Mouse (Mus musculus): ENCODE measurements around the gene Gm11559. TPM values are rescaled to one million over a fixed set of nuclear protein-coding genes. Genes with fewer than 3 reads are reported as not detected.

The Gm11559 gene
- not detected for polyA plus RNA-seq (2014; fragmentation: Illumina TruSeq; extraction: RNeasy Lipid Tissue Mini Kit (QIAGEN cat#74804); ENCODE audit: low replicate concordance)

DNA sequence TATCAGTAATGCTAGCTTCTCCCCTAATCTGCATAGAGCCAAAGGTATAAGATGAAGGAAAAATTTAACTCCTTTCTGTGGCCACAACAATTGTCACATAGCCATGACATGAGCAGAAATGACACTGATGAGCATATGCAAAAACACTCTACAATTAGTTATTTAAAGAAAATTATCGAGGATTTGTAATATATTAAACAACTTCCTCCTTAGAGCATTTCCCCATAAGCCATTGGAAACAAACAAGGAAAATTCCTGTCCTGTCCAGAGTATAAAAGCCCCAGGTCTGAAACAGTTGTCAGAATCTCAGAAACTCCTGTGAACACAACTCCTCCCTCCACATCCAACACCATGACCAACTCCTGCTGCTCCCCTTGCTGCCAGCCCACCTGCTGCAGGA is at the start of gene Gm11559:
TSS of gene Gm11559 (plus strand) at position 301 of the 400 bp plus-strand sequence.

DNA sequence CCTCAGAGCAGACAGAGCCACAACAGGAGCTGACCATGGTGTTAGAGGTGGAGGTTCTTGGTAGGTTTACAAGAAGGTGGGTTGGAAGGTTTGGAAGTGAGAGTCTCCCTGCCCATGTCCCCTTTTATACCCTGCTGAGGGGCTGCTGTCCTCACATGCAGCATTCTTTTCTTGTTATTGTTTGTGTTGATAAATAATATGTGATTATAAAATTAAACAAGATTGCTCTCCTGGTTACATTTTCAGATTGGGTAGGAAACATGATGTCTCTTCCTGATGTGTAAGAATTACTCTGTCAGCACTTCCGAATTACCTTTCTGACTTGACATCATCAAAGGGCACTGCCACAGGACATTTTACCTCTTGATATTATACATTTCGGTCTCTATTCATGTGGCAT is 48.7 kb upstream of the Gm11559 start, which contains the start of gene Gm11564:
TSS of gene Gm11564 (minus strand) at position 101 of the 400 bp plus-strand sequence.

DNA sequence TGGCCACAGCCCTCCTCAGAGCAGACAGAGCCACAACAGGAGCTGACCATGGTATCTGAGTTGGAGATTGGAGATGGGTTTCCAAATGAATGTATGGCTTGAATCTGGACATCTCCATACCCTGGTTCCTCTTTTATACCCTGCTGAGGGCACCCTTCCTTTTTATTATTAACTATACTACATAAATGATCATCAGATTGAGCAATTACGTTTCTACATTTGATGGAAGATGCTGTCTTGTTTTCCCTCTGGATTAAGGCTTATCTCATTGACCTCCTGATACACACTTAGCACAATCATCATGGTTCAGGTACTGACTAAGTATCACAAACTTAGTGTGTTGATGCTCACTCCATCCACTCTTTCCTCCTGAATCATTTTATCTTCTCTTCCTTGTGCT is 26.3 kb upstream of the Gm11559 start, which contains the start of gene 2300003K06Rik:
TSS of gene 2300003K06Rik (minus strand) at position 101 of the 400 bp plus-strand sequence.

DNA sequence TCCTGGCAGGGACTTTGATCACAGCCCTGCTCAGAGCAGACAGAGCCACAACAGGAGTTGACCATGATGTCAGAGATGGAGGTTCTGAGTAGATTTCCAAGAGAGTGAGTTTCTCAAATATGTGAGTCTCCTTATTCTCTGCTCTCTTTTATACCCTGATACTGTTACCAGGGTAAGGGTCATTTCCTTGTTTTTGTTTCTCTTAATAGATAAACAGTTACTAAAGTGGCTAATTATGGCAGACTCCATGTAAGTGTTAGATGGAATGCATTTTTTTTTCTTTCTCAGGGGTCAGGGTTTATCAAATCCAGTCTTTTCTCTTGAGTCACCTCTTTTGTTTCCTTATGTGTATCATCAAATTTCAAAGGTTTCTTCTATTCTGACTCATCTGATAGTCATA is 12.8 kb upstream of the Gm11559 start, which contains the start of gene Krtap4-16:
TSS of gene Krtap4-16 (minus strand) at position 101 of the 400 bp plus-strand sequence.

DNA sequence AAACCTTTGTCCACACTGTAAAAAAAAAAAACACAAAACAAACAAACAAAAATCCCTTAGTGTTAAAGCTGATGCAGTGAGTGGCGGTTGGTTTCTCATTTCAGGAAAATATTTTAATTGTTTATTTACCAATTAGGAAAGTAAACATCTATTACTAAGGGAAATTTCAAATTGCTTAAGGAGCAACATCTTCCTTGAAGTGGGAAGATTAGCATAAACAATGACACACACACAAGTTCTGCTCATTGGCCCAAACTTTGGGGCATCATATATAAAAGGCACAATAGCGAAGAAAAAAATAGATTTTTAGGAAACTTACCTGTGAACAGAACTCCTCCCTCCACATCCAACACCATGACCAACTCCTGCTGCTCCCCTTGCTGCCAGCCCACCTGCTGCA is 6.7 kb upstream of the Gm11559 start, which contains the start of gene Gm11568:
TSS of gene Gm11568 (plus strand) at position 301 of the 400 bp plus-strand sequence.

DNA sequence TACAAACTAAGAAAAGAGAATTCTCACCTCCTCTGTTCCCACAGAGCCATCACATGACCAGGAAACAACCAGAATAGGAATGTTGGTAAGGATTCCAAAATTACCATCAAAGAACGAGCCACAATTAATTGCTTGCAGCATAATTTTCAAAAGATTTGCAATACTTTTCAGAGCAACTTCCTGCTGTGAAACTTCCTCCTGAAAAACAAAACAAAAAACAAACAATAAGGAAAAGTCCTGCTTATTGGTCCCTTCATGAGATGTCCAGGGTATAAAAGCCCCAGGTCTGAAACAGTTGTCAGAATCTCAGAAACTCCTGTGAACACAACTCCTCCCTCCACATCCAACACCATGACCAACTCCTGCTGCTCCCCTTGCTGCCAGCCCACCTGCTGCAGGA is 8.8 kb downstream of the Gm11559 start, which contains the start of gene Krtap9-1:
TSS of gene Krtap9-1 (plus strand) at position 301 of the 400 bp plus-strand sequence.

DNA sequence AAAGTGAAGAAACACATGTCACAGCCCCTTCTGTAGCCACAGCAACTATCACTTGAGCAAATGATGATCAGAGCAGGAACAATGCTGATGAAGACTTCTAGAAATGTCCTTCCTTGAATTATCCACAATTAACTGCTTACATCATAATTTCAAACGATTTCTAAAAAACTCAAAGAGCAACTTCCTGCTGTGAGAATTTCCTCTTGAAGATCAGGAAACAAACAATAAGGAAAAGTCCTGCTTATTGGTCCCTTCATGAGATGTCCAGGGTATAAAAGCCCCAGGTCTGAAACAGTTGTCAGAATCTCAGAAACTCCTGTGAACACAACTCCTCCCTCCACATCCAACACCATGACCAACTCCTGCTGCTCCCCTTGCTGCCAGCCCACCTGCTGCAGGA is 14.6 kb downstream of the Gm11559 start, which contains the start of gene Gm11567:
TSS of gene Gm11567 (plus strand) at position 301 of the 400 bp plus-strand sequence.

DNA sequence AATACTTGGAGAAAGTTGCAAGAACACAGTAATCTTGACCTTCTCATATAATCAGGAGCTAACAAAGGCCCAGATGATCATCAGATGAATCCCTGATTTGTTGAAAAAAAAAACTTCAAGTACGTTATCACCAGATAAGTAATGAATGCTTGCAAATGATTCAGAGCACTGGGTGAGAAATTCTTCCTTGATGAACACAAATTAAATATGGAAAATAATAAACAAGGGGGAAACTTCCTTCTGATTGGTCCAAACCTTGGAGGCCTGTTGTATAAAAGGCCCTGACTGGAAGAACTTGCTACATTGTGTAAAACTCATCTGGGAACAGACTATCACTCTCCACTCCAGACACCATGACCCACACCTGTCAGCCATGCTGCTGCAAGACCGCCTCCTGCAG is 43.3 kb downstream of the Gm11559 start, which contains the start of gene Krtap31-1:
TSS of gene Krtap31-1 (plus strand) at position 301 of the 400 bp plus-strand sequence.

DNA sequence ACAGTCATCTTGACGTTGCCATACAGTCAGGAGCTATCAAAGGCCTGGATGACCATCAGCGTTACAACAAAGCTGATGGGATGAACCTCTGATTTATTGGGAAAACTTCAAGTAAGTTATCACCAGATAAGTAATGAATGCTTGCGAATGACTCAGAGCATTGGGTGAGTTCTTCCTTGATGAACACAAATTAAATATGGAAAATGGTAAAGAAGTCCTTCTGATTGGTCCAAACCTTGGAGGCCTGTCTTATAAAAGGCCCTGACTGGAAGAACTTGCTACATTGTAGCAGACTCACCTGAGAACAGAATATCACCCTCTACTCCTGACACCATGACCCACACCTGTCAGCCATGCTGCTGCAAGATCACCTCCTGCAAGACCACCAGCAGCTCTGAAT is 50.2 kb downstream of the Gm11559 start, which contains the start of gene Gm11565:
TSS of gene Gm11565 (plus strand) at position 301 of the 400 bp plus-strand sequence.

Other genes starting within 250 kb of the Gm11559 start
- not detected for gene Krtap2-4, start 249.6 kb upstream of the Gm11559 start, polyA plus RNA-seq (2014; fragmentation: Illumina TruSeq; extraction: RNeasy Lipid Tissue Mini Kit (QIAGEN cat#74804); ENCODE audit: low replicate concordance)
- not detected for gene Gm11562, start 244.0 kb upstream of the Gm11559 start, polyA plus RNA-seq (2014; fragmentation: Illumina TruSeq; extraction: RNeasy Lipid Tissue Mini Kit (QIAGEN cat#74804); ENCODE audit: low replicate concordance)
- not detected for gene Krtap4-1, start 236.2 kb upstream of the Gm11559 start, polyA plus RNA-seq (2014; fragmentation: Illumina TruSeq; extraction: RNeasy Lipid Tissue Mini Kit (QIAGEN cat#74804); ENCODE audit: low replicate concordance)
- not detected for gene Krtap4-2, start 229.4 kb upstream of the Gm11559 start, polyA plus RNA-seq (2014; fragmentation: Illumina TruSeq; extraction: RNeasy Lipid Tissue Mini Kit (QIAGEN cat#74804); ENCODE audit: low replicate concordance)
- not detected for gene Krtap4-7, start 220.4 kb upstream of the Gm11559 start, polyA plus RNA-seq (2014; fragmentation: Illumina TruSeq; extraction: RNeasy Lipid Tissue Mini Kit (QIAGEN cat#74804); ENCODE audit: low replicate concordance)
- gene Gm11555, start 214.2 kb upstream of the Gm11559 start, polyA plus RNA-seq (2014; fragmentation: Illumina TruSeq; extraction: RNeasy Lipid Tissue Mini Kit (QIAGEN cat#74804); ENCODE audit: low replicate concordance) = not detected
- not detected for gene Gm11563, start 205.5 kb upstream of the Gm11559 start, polyA plus RNA-seq (2014; fragmentation: Illumina TruSeq; extraction: RNeasy Lipid Tissue Mini Kit (QIAGEN cat#74804); ENCODE audit: low replicate concordance)
- gene Krtap4-6, start 198.5 kb upstream of the Gm11559 start, polyA plus RNA-seq (2014; fragmentation: Illumina TruSeq; extraction: RNeasy Lipid Tissue Mini Kit (QIAGEN cat#74804); ENCODE audit: low replicate concordance) = not detected
- gene Gm14190, start 173.7 kb upstream of the Gm11559 start, polyA plus RNA-seq (2014; fragmentation: Illumina TruSeq; extraction: RNeasy Lipid Tissue Mini Kit (QIAGEN cat#74804); ENCODE audit: low replicate concordance) = not detected
- not detected for gene Gm14180, start 130.2 kb upstream of the Gm11559 start, polyA plus RNA-seq (2014; fragmentation: Illumina TruSeq; extraction: RNeasy Lipid Tissue Mini Kit (QIAGEN cat#74804); ENCODE audit: low replicate concordance)
- not detected for gene Gm11595, start 91.6 kb upstream of the Gm11559 start, polyA plus RNA-seq (2014; fragmentation: Illumina TruSeq; extraction: RNeasy Lipid Tissue Mini Kit (QIAGEN cat#74804); ENCODE audit: low replicate concordance)
- not detected for gene Krtap4-8, start 83.8 kb upstream of the Gm11559 start, polyA plus RNA-seq (2014; fragmentation: Illumina TruSeq; extraction: RNeasy Lipid Tissue Mini Kit (QIAGEN cat#74804); ENCODE audit: low replicate concordance)
- gene Krtap4-9, start 79.3 kb upstream of the Gm11559 start, polyA plus RNA-seq (2014; fragmentation: Illumina TruSeq; extraction: RNeasy Lipid Tissue Mini Kit (QIAGEN cat#74804); ENCODE audit: low replicate concordance) = not detected
- not detected for gene Gm11596, start 71.0 kb upstream of the Gm11559 start, polyA plus RNA-seq (2014; fragmentation: Illumina TruSeq; extraction: RNeasy Lipid Tissue Mini Kit (QIAGEN cat#74804); ENCODE audit: low replicate concordance)
- not detected for gene Gm11569, start 65.5 kb upstream of the Gm11559 start, polyA plus RNA-seq (2014; fragmentation: Illumina TruSeq; extraction: RNeasy Lipid Tissue Mini Kit (QIAGEN cat#74804); ENCODE audit: low replicate concordance)
- not detected for gene Gm11554, start 60.0 kb upstream of the Gm11559 start, polyA plus RNA-seq (2014; fragmentation: Illumina TruSeq; extraction: RNeasy Lipid Tissue Mini Kit (QIAGEN cat#74804); ENCODE audit: low replicate concordance)
- not detected for gene Krtap4-13, start 54.6 kb upstream of the Gm11559 start, polyA plus RNA-seq (2014; fragmentation: Illumina TruSeq; extraction: RNeasy Lipid Tissue Mini Kit (QIAGEN cat#74804); ENCODE audit: low replicate concordance)
- gene Gm11564, start 48.8 kb upstream of the Gm11559 start, polyA plus RNA-seq (2014; fragmentation: Illumina TruSeq; extraction: RNeasy Lipid Tissue Mini Kit (QIAGEN cat#74804); ENCODE audit: low replicate concordance) = not detected
- gene 2300003K06Rik, start 26.4 kb upstream of the Gm11559 start, polyA plus RNA-seq (2014; fragmentation: Illumina TruSeq; extraction: RNeasy Lipid Tissue Mini Kit (QIAGEN cat#74804); ENCODE audit: low replicate concordance) = not detected
- not detected for gene Krtap4-16, start 12.9 kb upstream of the Gm11559 start, polyA plus RNA-seq (2014; fragmentation: Illumina TruSeq; extraction: RNeasy Lipid Tissue Mini Kit (QIAGEN cat#74804); ENCODE audit: low replicate concordance)
- gene Gm11568, start 6.6 kb upstream of the Gm11559 start, polyA plus RNA-seq (2014; fragmentation: Illumina TruSeq; extraction: RNeasy Lipid Tissue Mini Kit (QIAGEN cat#74804); ENCODE audit: low replicate concordance) = not detected
- not detected for gene Krtap9-1, start 8.9 kb downstream of the Gm11559 start, polyA plus RNA-seq (2014; fragmentation: Illumina TruSeq; extraction: RNeasy Lipid Tissue Mini Kit (QIAGEN cat#74804); ENCODE audit: low replicate concordance)
- not detected for gene Gm11567, start 14.7 kb downstream of the Gm11559 start, polyA plus RNA-seq (2014; fragmentation: Illumina TruSeq; extraction: RNeasy Lipid Tissue Mini Kit (QIAGEN cat#74804); ENCODE audit: low replicate concordance)
- not detected for gene Krtap31-1, start 43.4 kb downstream of the Gm11559 start, polyA plus RNA-seq (2014; fragmentation: Illumina TruSeq; extraction: RNeasy Lipid Tissue Mini Kit (QIAGEN cat#74804); ENCODE audit: low replicate concordance)
- not detected for gene Gm11565, start 50.3 kb downstream of the Gm11559 start, polyA plus RNA-seq (2014; fragmentation: Illumina TruSeq; extraction: RNeasy Lipid Tissue Mini Kit (QIAGEN cat#74804); ENCODE audit: low replicate concordance)
- gene Krtap31-2, start 71.8 kb downstream of the Gm11559 start, polyA plus RNA-seq (2014; fragmentation: Illumina TruSeq; extraction: RNeasy Lipid Tissue Mini Kit (QIAGEN cat#74804); ENCODE audit: low replicate concordance) = not detected
- not detected for gene Krtap9-5, start 84.0 kb downstream of the Gm11559 start, polyA plus RNA-seq (2014; fragmentation: Illumina TruSeq; extraction: RNeasy Lipid Tissue Mini Kit (QIAGEN cat#74804); ENCODE audit: low replicate concordance)
- gene Krtap29-1, start 114.6 kb downstream of the Gm11559 start, polyA plus RNA-seq (2014; fragmentation: Illumina TruSeq; extraction: RNeasy Lipid Tissue Mini Kit (QIAGEN cat#74804); ENCODE audit: low replicate concordance) = not detected
- gene Krtap16-1, start 122.1 kb downstream of the Gm11559 start, polyA plus RNA-seq (2014; fragmentation: Illumina TruSeq; extraction: RNeasy Lipid Tissue Mini Kit (QIAGEN cat#74804); ENCODE audit: low replicate concordance) = not detected
- not detected for gene Krtap17-1, start 129.5 kb downstream of the Gm11559 start, polyA plus RNA-seq (2014; fragmentation: Illumina TruSeq; extraction: RNeasy Lipid Tissue Mini Kit (QIAGEN cat#74804); ENCODE audit: low replicate concordance)
- not detected for gene Krt33a, start 151.7 kb downstream of the Gm11559 start, polyA plus RNA-seq (2014; fragmentation: Illumina TruSeq; extraction: RNeasy Lipid Tissue Mini Kit (QIAGEN cat#74804); ENCODE audit: low replicate concordance)
- not detected for gene Krt33b, start 165.4 kb downstream of the Gm11559 start, polyA plus RNA-seq (2014; fragmentation: Illumina TruSeq; extraction: RNeasy Lipid Tissue Mini Kit (QIAGEN cat#74804); ENCODE audit: low replicate concordance)
- gene Krt34, start 177.1 kb downstream of the Gm11559 start, polyA plus RNA-seq (2014; fragmentation: Illumina TruSeq; extraction: RNeasy Lipid Tissue Mini Kit (QIAGEN cat#74804); ENCODE audit: low replicate concordance) = not detected
- gene Krt31, start 186.1 kb downstream of the Gm11559 start, polyA plus RNA-seq (2014; fragmentation: Illumina TruSeq; extraction: RNeasy Lipid Tissue Mini Kit (QIAGEN cat#74804); ENCODE audit: low replicate concordance) = not detected
- not detected for gene Krt32, start 223.8 kb downstream of the Gm11559 start, polyA plus RNA-seq (2014; fragmentation: Illumina TruSeq; extraction: RNeasy Lipid Tissue Mini Kit (QIAGEN cat#74804); ENCODE audit: low replicate concordance)
- not detected for gene Krt35, start 231.8 kb downstream of the Gm11559 start, polyA plus RNA-seq (2014; fragmentation: Illumina TruSeq; extraction: RNeasy Lipid Tissue Mini Kit (QIAGEN cat#74804); ENCODE audit: low replicate concordance)
- gene Krt36, start 241.2 kb downstream of the Gm11559 start, polyA plus RNA-seq (2014; fragmentation: Illumina TruSeq; extraction: RNeasy Lipid Tissue Mini Kit (QIAGEN cat#74804); ENCODE audit: low replicate concordance) = not detected